Mouse (Mus musculus) kidney, embryonic 16.5 days (tissue): ENCODE measurements around the gene Sptssb. TPM values are rescaled to one million over a fixed set of nuclear protein-coding genes. Genes with fewer than 3 reads are reported as not detected.

Experiments
- ATAC-seq: fragments of 200-750 bp; cut with Nextera tagmentation; 2 replicates; pipeline ENCODE4 v1.8.0; 2017; ENCODE audit warnings: moderate TSS enrichment; ENCODE audit not compliant: low FRiP score, low TSS enrichment
- H3K27ac ChIP-seq: fragments of 300-500 bp; sonication (generic); 2 replicates; pipeline ENCODE4 v1.5.1; 2014; ENCODE audit warnings: low read length
- H3K27me3 ChIP-seq: fragments of 300-500 bp; sonication (generic); 2 replicates; pipeline ENCODE4 v1.6.1; 2014; ENCODE audit warnings: low read length, control low read depth, mixed read lengths; ENCODE audit not compliant: insufficient read depth
- H3K36me3 ChIP-seq: fragments of 300-500 bp; sonication (generic); 2 replicates; pipeline ENCODE4 v1.6.1; 2014; ENCODE audit warnings: low read length, control low read depth, mixed read lengths; ENCODE audit not compliant: insufficient read depth
- H3K4me1 ChIP-seq: fragments of 300-500 bp; sonication (generic); 2 replicates; pipeline ENCODE4 v1.6.1; 2014; ENCODE audit warnings: low read length, control low read depth, mixed read lengths; ENCODE audit not compliant: insufficient read depth
- H3K4me2 ChIP-seq: fragments of 300-500 bp; sonication (generic); replicated peaks from 2 replicates; pipeline ENCODE4 v1.6.1; 2014; ENCODE audit warnings: low read depth, low read length
- H3K4me3 ChIP-seq: fragments of 300-500 bp; sonication (generic); 2 replicates; pipeline ENCODE4 v1.5.1; 2014; ENCODE audit warnings: mild to moderate bottlenecking, low read length
- H3K9ac ChIP-seq: fragments of 300-500 bp; sonication (generic); replicated peaks from 2 replicates; pipeline ENCODE4 v1.6.1; 2014; ENCODE audit warnings: low read length
- H3K9me3 ChIP-seq: fragments of 300-500 bp; sonication (generic); 2 replicates; pipeline ENCODE4 v1.6.1; 2016; ENCODE audit warnings: low read length, control low read depth
- WGBS: fragments of 180-500 bp; shearing (Covaris S2); extraction: QIAGEN DNeasy Blood & Tissue Kit; methylation state at CpG from one replicate; pipeline ENCODE4 v1.1.7; 2014; 5-methylcytosine and 5-hydroxymethylcytosine counted together
- polyA plus RNA-seq: library from polyadenylated mRNA; unstranded; fragments of >200 nt; fragmentation: Nextera tagmentation; extraction: Ambion mirVana; gene quantifications from 2 replicates; pipeline ENCODE4 v1.2.1, GENCODE M21; 2015

The Sptssb gene
- polyA plus RNA-seq, 1 experiment from 2014 or later, result 8.9 TPM

DNA sequence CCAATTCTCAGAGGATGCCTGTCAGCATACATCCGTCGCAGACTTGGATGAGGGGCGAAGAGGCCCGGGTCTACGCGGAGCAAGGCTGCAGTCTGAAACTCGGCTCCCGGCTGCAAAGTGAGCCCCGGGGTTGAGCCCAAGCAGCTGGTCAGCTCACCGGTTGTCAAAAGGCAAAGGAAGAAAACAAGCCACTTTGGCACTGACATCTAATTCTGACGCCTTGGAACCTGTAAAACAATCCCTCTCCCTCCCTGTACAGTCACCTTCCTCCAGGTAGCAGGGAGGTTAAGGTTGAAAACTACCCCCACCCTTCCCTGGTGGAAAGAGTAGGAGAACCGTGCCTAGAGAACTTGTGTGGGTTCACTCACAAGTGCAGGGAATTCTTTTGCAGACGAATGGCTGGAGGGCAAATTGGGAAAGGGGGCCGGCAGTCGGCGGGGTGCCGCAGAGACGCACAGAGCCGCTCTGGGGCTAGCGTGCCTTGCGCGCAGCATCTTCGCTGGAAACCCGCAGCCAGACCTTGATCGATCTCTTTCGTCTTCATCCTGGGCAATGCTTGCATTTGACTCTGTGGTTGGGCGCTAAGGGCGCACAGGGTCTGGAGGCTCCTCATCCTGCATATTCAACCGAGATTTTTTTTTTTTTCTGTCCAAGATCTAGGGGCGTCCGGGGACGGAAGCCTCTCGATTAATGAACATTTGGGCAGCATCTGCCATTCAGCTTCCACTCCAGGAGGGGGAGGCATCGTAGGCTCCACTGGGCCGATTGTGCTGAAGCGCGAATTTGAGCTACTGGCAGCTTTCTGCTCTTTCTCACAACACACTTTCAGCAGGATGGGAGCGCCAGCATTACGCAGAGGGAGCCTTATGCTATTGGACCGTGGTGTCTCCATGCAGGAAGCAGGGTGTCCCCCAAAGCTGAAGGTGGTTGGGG lies 1.1 kb upstream of the Sptssb start:
- no peaks in the 10 kb centered on the region for H3K36me3 ChIP-seq
- ATAC-seq, result peak; percentile 73
- H3K4me1 ChIP-seq, result peaks cover 12% of the 10 kb centered on the region
- H3K27ac ChIP-seq, result no peak overlapping the region
- peak overlapping the region; percentile 52 for H3K9ac ChIP-seq
- WGBS, result under 1% methylated on average over 40 of the region's 40 CpGs
- peak overlapping the region; percentile 50 for H3K4me3 ChIP-seq
- no peaks in the 10 kb centered on the region for H3K9me3 ChIP-seq
- peaks cover 9% of the 10 kb centered on the region for H3K27me3 ChIP-seq
- H3K4me2 ChIP-seq, result peak overlapping the region; percentile 83

DNA sequence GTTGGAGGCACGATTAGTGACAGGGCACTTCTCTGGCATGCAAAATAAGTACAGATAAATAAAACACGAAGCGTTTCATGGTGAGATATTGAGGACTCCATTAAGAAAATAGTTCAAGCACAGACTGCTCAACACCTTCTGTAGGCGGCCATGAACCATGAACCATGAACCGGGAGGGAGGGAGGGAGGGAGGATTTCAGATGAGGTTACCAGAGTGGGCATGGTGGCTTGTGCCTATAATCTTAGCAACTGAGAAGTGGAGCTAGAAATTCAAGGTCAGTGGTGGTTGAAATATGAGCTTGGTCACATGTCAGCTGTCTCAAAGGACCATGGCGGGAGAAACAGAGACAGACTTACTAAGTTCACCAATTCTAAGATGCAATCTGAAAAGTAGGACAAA lies 20.3 kb downstream of the Sptssb start:
- H3K36me3 ChIP-seq, result no peaks in the 10 kb centered on the region
- H3K27ac ChIP-seq, result no peak overlapping the region
- no peaks in the 10 kb centered on the region for H3K27me3 ChIP-seq
- ATAC-seq, result peak; percentile 84
- 42% methylated on average over 6 of the region's 6 CpGs for WGBS
- H3K9me3 ChIP-seq, result no peaks in the 10 kb centered on the region
- no peak overlapping the region for H3K9ac ChIP-seq
- H3K4me2 ChIP-seq, result no peak overlapping the region
- H3K4me1 ChIP-seq, result no peaks in the 10 kb centered on the region
- H3K4me3 ChIP-seq, result no peak overlapping the region

DNA sequence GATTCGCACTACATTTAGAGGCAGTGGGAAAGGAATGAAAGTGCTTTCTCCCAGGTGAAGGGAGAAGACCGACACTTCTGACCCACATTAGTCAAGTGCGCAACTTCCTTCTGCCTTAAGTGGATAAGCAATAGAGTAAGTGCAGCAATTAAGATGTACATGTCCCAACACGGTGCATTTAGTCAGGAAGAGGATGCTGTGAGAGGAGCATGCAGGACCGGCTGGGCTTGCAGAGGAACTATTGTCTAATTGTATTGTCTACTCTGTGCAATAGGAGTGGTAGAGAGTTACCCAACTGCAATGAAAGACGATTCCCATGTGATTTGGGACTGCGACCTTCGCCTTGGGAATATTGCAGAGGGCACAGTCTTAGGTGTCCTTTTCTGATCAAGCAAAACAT lies 30.2 kb downstream of the Sptssb start:
- no peaks in the 10 kb centered on the region for H3K9me3 ChIP-seq
- ATAC-seq, result no peak
- no peaks in the 10 kb centered on the region for H3K27me3 ChIP-seq
- H3K4me1 ChIP-seq, result no peaks in the 10 kb centered on the region
- H3K36me3 ChIP-seq, result no peaks in the 10 kb centered on the region
- no peak overlapping the region for H3K27ac ChIP-seq
- no peak overlapping the region for H3K4me3 ChIP-seq
- WGBS, result 85% methylated on average over 8 of the region's 8 CpGs
- no peak overlapping the region for H3K9ac ChIP-seq
- H3K4me2 ChIP-seq, result no peak overlapping the region

DNA sequence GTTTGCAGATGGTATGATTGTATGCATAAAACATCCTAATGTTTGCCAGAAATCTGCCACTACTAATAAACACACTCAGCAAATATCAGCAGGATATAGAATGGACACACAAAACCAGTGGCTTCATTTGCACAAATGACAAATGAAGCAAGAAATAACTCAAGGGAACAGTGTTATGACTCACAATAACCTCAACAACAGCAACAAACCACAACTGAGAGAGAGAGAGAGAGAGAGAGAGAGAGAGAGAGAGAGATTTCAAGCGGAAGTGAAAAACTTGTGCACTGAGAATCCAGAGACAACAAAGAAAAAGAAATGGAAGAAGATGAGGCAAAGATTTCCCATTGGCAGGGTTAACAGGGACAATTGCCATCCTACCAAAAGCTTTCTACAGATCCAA lies 35.2 kb downstream of the Sptssb start:
- no peak for ATAC-seq
- Histone ChIP-seq H3K4me1 (no peaks in the 10 kb centered on the region), H3K27ac (no peak overlapping the region), H3K4me3 (no peak overlapping the region), H3K36me3 (no peaks in the 10 kb centered on the region), H3K4me2 (no peak overlapping the region), H3K27me3 (no peaks in the 10 kb centered on the region), H3K9ac (no peak overlapping the region), H3K9me3 (no peaks in the 10 kb centered on the region)
- 88% methylated on average over 1 of the region's 1 CpGs for WGBS

DNA sequence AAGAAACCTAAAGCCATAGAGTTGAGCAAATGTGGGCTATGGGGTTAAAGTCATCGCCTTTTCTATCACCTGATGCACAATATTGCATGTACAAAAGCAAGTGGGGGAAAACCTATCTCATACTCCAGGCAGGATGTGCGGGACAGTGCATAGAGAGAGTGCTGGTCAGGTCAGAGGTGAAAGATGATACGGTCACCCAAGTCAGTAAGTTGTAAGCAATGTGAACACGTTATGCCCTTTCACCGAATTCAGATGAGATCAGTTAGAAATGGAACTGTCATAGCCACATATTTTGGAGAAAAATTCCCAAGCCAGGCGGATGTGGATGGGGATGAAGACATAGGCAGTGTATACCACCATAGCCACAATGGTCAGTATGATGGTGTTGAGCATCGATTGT lies 39.1 kb downstream of the Sptssb start:
- Histone ChIP-seq H3K27me3 (no peaks in the 10 kb centered on the region), H3K4me1 (no peaks in the 10 kb centered on the region), H3K36me3 (no peaks in the 10 kb centered on the region), H3K9ac (no peak overlapping the region), H3K4me3 (no peak overlapping the region), H3K4me2 (no peak overlapping the region), H3K9me3 (no peaks in the 10 kb centered on the region), H3K27ac (no peak overlapping the region)
- 83% methylated on average over 7 of the region's 7 CpGs for WGBS
- ATAC-seq, result no peak

DNA sequence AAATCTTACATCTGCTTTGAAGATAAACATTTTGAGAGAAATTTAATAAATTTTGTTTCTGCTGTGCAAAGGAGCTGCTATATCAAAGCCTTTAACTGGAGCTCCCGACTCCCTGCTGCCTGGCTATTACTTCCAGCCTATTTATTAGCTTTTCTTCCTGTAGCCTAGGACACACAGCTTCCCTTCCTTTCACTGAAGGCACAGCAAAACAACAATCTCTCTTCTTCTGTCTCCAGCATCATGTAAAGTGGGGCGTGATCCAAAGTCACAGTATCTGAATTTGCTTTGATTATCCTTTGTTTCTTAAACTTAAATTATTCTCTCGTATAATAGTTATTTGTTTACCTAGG lies 39.9 kb downstream of the Sptssb start:
- no peaks in the 10 kb centered on the region for H3K27me3 ChIP-seq
- no peak overlapping the region for H3K4me3 ChIP-seq
- no peak overlapping the region for H3K4me2 ChIP-seq
- H3K4me1 ChIP-seq, result no peaks in the 10 kb centered on the region
- ATAC-seq, result no peak
- H3K9ac ChIP-seq, result no peak overlapping the region
- H3K9me3 ChIP-seq, result no peaks in the 10 kb centered on the region
- no peak overlapping the region for H3K27ac ChIP-seq
- H3K36me3 ChIP-seq, result no peaks in the 10 kb centered on the region
- 45% methylated on average over 3 of the region's 3 CpGs for WGBS

DNA sequence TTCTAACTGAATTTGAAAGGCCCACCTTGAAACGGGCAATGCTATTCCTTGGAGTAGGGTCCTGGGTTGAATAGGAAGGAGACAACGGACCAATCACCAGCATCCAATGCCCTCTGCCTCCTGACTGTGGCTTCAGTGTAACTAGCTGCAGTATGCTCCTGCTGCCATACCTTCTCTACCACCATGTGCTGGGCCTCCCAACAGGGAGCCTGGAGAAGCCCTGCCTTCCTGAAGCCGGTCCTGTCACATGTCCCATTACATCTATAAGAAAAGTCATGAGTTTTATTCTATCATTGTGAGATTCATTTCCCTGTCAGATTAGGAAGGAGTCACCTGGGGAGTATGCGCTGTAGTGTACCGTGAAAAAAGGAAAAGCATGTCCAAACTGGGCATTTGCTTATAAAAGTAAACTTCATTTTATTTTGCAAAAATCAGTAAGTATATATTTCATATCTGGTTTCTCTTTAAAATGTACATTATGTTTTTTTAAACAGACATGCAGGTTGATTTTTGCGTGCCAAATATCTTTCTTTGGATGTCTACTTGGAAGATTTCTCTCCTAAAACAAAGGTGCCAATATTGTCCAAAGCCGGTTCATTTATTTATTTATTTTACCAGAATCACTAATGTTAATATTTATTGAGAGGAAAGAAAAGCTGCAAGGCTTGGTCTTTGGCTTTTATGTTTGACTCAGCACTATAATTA lies 40.4 kb downstream of the Sptssb start:
- Histone ChIP-seq H3K4me3 (no peak overlapping the region), H3K27me3 (no peaks in the 10 kb centered on the region), H3K4me2 (no peak overlapping the region), H3K4me1 (no peaks in the 10 kb centered on the region), H3K36me3 (no peaks in the 10 kb centered on the region), H3K9ac (no peak overlapping the region), H3K27ac (no peak overlapping the region), H3K9me3 (no peaks in the 10 kb centered on the region)
- ATAC-seq, result no peak
- WGBS, result 79% methylated on average over 7 of the region's 7 CpGs

DNA sequence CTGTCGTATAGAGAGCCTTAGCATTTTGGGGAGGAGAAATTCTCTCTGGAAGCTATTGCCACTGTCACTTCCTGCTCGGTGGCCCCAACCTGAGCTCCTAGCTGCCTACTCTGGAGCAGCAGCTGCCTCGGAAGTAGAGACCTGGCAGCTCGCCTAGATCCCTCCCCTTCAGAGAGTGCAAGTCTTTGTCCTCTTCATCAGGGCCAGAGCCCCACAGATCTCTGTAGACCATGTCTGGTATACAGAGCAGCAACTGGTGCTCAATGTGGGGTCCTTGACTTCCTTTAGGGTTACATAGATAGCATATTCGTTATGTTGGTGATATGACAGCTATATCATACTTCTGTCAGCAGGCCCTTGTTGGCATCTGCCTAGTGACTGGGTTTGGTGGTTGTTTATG lies 41.3 kb downstream of the Sptssb start:
- no peak overlapping the region for H3K4me2 ChIP-seq
- H3K27ac ChIP-seq, result no peak overlapping the region
- H3K27me3 ChIP-seq, result no peaks in the 10 kb centered on the region
- 64% methylated on average over 5 of the region's 5 CpGs for WGBS
- H3K36me3 ChIP-seq, result no peaks in the 10 kb centered on the region
- no peaks in the 10 kb centered on the region for H3K4me1 ChIP-seq
- no peak overlapping the region for H3K4me3 ChIP-seq
- H3K9me3 ChIP-seq, result no peaks in the 10 kb centered on the region
- ATAC-seq, result no peak
- H3K9ac ChIP-seq, result no peak overlapping the region

DNA sequence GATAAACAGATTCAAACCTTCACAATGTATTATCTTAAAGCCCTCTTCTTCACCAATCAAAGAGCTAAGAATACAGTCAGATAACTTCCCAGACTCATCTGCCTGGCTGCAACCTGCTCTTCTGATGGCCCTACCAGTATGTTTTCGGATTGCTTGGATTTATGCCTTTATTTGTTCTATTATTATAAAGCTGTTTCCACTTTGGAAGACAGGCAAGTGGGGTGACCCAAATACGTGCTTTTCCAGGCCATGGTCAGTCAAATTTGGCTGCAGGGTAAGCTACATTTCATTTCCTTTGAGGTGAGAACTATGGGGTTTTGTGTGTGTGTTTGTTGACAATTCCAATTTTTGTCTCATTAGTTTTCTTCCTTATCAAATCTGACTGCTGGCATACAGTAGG lies 43.2 kb downstream of the Sptssb start:
- no peak overlapping the region for H3K27ac ChIP-seq
- no peak for ATAC-seq
- no peak overlapping the region for H3K9ac ChIP-seq
- H3K9me3 ChIP-seq, result no peaks in the 10 kb centered on the region
- no peaks in the 10 kb centered on the region for H3K36me3 ChIP-seq
- H3K4me3 ChIP-seq, result no peak overlapping the region
- WGBS, result 79% methylated on average over 2 of the region's 2 CpGs
- no peak overlapping the region for H3K4me2 ChIP-seq
- no peaks in the 10 kb centered on the region for H3K27me3 ChIP-seq
- H3K4me1 ChIP-seq, result no peaks in the 10 kb centered on the region
